Mouse (Mus musculus): Measurements from ENCODE around the gene Sipa1l3. TPM values are rescaled to one million over a fixed set of nuclear protein-coding genes. Genes with fewer than 3 reads are reported as not detected.

Sipa1l3 gene
- total RNA-seq (2023) = 55.0 TPM

DNA sequence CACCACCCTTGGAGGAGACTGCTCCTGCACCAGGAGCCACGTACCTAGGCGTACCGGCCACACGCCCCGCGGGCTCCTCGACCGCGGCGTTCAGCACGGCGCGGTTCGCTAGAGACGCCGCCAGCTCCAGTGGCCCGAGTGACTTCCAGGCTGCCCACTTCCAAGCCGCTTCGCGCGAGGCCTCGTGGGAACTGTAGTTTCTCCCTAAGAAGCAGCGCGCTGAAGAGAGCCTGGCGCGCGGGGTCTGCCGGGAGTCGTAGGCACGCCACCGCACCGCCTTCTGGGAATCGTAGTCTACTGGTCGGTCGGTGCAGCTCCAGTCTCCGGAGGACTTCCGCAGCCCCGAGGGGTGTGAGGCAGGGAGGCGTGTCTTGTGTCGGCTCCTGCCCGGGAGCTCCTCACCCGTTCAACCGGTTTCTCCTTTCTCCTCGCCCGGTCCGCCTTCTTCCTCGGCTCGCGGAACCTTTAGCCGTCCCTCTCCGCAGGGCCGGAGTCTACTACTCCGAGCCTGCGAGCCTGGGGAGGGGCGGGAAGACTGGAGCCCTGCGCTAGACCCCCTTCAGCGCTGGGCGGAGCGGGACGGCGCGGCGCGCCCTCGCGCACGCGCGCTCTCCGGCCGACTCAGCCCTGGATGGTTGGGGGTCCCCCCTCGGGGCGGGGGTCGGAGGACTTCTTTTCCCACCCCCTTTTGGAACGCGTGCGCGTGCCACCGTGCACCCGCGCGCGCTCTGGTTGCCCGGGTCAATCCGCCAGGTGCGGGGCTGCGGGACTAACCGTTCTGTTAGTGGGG, at the start of gene Sipa1l3:
TSS of gene Sipa1l3 (minus strand) at position 221 of the 790 bp plus-strand sequence.

DNA sequence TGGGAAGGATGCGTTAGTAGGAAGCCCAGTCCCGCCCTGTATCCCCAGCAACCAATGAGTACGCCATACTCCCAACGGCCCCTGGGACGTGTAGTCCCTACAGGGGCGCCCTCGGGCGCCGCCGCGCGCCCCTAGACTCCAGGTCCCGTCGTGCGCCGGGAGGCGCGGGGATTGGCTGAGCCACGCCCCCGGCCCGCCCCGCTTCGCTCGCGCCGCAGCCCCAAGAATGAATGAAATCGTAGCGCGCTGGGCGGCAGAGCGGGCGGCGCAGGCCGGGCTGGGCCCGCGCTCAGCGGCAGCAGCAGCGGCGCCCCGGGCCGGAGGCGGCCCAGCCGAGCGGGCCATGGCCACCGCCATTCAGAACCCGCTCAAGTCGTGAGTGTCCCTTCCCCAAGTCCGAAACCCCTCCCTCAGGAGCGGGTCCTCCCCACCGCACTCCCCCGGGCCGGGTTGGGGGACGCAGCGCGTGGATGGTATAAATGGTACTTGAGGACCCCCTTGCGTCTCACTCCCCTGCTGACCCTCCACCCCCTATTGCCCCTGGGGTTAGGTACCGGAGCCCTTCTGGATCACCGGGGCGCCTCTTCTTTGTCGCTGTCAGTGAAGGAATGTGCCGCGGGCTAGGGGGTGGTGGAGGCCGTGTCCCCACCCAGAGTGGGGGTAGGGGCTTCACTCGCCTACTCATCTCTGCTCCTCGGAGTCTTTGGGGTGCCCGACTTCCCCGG, 214.5 kb downstream of the Sipa1l3 start, which contains the start of gene Dpf1:
TSS of gene Dpf1 (plus strand) at position 214 of the 725 bp plus-strand sequence.

DNA sequence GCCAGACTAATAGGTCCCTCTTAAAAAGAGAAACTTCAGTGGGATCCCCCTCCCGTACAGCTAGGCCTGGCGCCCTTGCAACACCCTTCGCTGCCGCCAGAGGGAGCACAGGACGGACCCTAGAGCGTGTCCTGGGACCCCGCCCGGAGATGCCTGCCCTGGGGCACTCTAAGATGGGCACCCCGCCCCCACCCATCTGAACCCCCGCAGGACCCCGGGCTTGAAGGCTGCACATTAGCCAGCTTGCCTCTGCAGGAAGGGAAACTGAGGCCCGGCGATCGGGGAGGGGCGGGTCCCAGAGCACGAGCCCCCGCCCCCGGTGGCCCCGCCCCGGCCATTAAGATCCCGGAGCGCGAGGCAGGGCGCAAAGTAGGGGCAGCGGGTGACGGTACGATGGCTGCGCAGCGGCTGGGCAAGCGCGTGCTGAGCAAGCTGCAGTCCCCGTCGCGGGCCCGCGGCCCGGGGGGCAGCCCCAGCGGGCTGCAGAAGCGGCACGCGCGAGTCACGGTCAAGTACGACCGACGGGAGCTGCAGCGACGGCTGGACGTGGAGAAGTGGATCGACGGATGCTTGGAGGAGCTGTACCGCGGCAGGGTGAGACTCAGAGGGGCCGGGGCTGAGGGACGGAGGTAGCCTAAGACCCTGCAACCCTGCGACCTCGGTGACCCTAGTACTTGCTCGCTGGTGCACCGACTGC, 229.4 kb downstream of the Sipa1l3 start, which contains the start of gene Ppp1r14a:
TSS of gene Ppp1r14a (plus strand) at position 367 of the 697 bp plus-strand sequence.

DNA sequence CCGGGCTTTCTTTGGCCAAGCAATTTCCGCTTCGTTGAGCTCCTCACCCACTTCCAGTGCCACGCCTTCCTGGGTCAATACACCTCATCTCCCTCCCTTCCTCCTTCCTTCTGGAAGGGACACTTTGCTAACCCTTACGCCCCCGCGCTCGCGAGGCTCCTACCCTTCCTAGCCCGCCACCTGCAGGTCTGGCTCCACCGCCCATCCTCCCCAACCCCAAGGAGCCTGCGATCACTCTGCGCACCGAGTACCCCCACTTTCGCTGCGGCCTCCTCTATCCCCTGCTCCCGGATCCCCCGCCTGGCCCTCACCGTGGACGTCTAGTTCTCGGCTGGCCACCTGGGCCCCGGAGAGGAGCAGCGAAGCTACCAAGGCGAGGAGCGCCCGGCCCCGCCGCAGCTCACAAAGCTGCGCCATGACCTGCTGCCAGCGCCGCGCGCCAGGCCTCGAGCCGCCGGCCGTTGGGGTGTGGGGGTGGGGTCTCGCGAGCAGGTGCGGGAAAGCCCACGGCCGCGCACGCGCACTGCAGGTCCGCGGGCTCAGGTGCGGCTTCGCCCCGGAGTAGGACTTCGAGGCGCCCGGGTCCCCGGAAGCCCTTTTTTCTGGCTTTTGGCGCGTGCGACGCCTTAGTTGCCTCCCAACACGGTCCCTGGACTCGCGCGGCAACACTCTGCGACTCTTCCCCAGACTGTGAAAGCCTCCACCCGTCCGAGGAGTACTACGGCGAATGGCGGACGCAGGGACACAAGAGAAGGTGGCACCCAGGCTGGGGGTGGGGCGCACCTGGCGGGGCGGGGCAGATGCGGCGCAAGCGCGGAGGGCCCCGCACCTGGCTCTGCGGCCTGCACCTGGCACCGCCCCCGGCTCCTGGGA, 237.0 kb downstream of the Sipa1l3 start, which contains the start of gene Spint2:
TSS of gene Spint2 (minus strand) at position 712 of the 873 bp plus-strand sequence.

Other genes with a start within 250 kb of the Sipa1l3 start
- gene Spint2, start 236.7 kb downstream of the Sipa1l3 start, total RNA-seq (2023) = 60.7 TPM
- gene Ppp1r14a, start 229.3 kb downstream of the Sipa1l3 start, total RNA-seq (2023) = 1.0 TPM
- not detected for gene Dpf1, start 214.7 kb downstream of the Sipa1l3 start, total RNA-seq (2023)
- not detected for gene Catsperg2, start 208.4 kb upstream of the Sipa1l3 start, total RNA-seq (2023)
- 15.4 TPM for gene Zfp84, start 249.9 kb upstream of the Sipa1l3 start, total RNA-seq (2023)